Mouse (Mus musculus) heart, embryonic 15.5 days (tissue): Measurements from ENCODE around the gene Fstl5. TPM values are rescaled to one million over a fixed set of nuclear protein-coding genes. Genes with fewer than 3 reads are reported as not detected.

Experiments used
- ATAC-seq: fragments of 200-750 bp; cut with Nextera tagmentation; replicated peaks from 2 replicates; pipeline ENCODE4 v1.8.0; 2017; ENCODE audit warnings: low read depth, moderate TSS enrichment; ENCODE audit not compliant: insufficient number of reproducible peaks, insufficient read depth, low FRiP score
- H3K27ac ChIP-seq: fragments of 300-500 bp; sonication (generic); 2 replicates; pipeline ENCODE4 v1.5.1; 2015; ENCODE audit warnings: mild to moderate bottlenecking, inconsistent platforms
- H3K27me3 ChIP-seq: fragments of 300-500 bp; sonication (generic); 2 replicates; pipeline ENCODE4 v1.6.1; 2015; ENCODE audit warnings: inconsistent platforms
- H3K36me3 ChIP-seq: fragments of 300-500 bp; sonication (generic); 2 replicates; pipeline ENCODE4 v1.6.1; 2015; ENCODE audit warnings: mild to moderate bottlenecking, inconsistent platforms
- H3K4me1 ChIP-seq: fragments of 300-500 bp; sonication (generic); replicated peaks from 2 replicates; pipeline ENCODE4 v1.6.1; 2015; ENCODE audit warnings: inconsistent platforms
- H3K4me2 ChIP-seq: fragments of 300-500 bp; sonication (generic); 2 replicates; pipeline ENCODE4 v1.6.1; 2015; ENCODE audit warnings: inconsistent platforms, mild to moderate bottlenecking, moderate library complexity
- H3K4me3 ChIP-seq: fragments of 300-500 bp; sonication (generic); 2 replicates; pipeline ENCODE4 v1.5.1; 2015; ENCODE audit warnings: mild to moderate bottlenecking, inconsistent platforms
- H3K9ac ChIP-seq: fragments of 300-500 bp; sonication (generic); 2 replicates; pipeline ENCODE4 v1.6.1; 2015; ENCODE audit warnings: mild to moderate bottlenecking, inconsistent platforms
- H3K9me3 ChIP-seq: fragments of 300-500 bp; sonication (generic); replicated peaks from 2 replicates; pipeline ENCODE4 v1.6.1; 2016; ENCODE audit warnings: inconsistent platforms
- WGBS: fragments of 180-500 bp; shearing (Covaris S2); methylation state at CpG from one replicate; pipeline ENCODE4 v1.1.7; 2015; ENCODE audit warnings: mixed read lengths; 5-methylcytosine and 5-hydroxymethylcytosine counted together
- polyA plus RNA-seq: library from polyadenylated mRNA; unstranded; fragments of >200 nt; fragmentation: Nextera tagmentation; extraction: Ambion mirVana; gene quantifications from 2 replicates; pipeline ENCODE4 v1.2.1, GENCODE M21; 2015

Fstl5 gene
- polyA plus RNA-seq, 1 experiment from 2014 or later: 0.08 TPM

DNA sequence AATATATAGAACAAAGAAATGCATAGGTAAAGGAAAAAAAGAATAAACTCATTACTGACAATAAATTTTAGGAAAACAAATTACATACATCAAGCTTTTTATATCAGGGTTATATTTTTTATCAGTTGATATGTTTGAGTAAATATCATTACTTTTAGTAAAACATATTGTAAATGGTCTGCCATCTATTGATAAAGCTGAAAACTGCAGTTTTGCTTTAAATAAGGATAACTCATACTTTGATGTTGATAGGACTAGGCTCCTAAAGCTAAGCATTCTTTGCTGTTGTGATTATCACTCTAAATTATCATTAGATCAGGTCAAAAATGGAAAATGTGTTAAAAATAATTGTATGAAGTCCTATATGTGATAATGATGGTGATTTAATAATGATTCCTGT, 493.3 kb downstream of the Fstl5 start:
- no peak overlapping the region for H3K27ac ChIP-seq
- H3K4me2 ChIP-seq: no peak overlapping the region
- no peaks in the 10 kb centered on the region for H3K9me3 ChIP-seq
- no peaks in the 10 kb centered on the region for H3K4me1 ChIP-seq
- ATAC-seq: no peak
- no peak overlapping the region for H3K9ac ChIP-seq
- H3K4me3 ChIP-seq: no peak overlapping the region
- no peaks in the 10 kb centered on the region for H3K27me3 ChIP-seq
- no peaks in the 10 kb centered on the region for H3K36me3 ChIP-seq

DNA sequence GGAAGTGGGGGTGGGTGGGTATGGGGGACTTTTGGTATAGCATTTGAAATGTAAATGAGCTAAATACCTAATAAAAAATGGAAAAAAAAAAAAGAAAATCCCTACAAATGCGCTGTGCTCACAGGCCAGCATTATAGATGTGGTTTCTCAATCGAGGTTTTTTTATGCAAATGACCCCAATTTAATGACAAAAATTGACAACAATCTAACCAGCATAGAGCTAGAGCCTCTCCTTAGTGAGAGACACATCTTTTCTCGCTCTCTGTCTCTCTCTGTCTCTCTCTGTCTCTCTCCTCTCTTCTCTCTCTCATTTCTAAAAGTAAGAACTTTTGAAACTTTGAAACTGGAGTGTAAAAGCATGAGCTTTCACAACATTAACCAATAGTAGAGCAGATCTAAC, 498.4 kb downstream of the Fstl5 start:
- Histone ChIP-seq H3K36me3 (no peaks in the 10 kb centered on the region), H3K27ac (no peak overlapping the region), H3K9me3 (no peaks in the 10 kb centered on the region), H3K4me3 (no peak overlapping the region), H3K4me1 (no peaks in the 10 kb centered on the region), H3K27me3 (no peaks in the 10 kb centered on the region), H3K4me2 (no peak overlapping the region), H3K9ac (no peak overlapping the region)
- no peak for ATAC-seq
- WGBS: 63% methylated on average over 3 of the region's 3 CpGs

DNA sequence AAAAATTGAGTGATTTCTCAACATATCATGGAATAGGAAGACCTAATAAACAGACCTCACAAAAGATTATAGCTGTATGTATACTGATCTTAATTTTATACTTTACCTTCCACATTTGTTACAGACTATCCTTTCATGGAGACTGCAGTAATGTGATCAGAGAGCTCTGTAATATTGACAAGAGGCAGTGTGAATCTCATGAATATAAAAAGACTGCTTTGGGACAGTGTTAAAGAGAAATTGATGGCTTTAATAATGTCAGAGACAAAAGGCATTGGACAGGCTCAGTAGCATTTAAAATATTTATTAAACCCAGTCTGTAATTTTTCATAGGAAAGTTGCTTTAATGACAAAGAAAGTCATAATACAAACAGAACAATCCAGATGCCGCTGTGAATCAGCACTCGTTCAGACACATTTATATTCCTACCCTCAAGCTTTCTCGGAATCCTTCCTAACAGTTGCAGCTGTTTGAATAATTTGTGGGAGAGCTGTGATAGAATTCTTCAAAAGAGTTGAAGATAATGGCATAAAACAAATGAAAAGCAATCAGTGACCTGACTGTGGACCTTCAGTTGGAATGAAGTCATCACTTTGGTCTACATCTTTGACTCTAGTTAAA, 499.0 kb downstream of the Fstl5 start:
- H3K4me2 ChIP-seq: no peak overlapping the region
- H3K27me3 ChIP-seq: no peaks in the 10 kb centered on the region
- ATAC-seq: no peak
- no peak overlapping the region for H3K27ac ChIP-seq
- WGBS: 74% methylated on average over 3 of the region's 3 CpGs
- H3K4me1 ChIP-seq: no peaks in the 10 kb centered on the region
- no peaks in the 10 kb centered on the region for H3K36me3 ChIP-seq
- H3K9me3 ChIP-seq: no peaks in the 10 kb centered on the region
- no peak overlapping the region for H3K4me3 ChIP-seq
- no peak overlapping the region for H3K9ac ChIP-seq

DNA sequence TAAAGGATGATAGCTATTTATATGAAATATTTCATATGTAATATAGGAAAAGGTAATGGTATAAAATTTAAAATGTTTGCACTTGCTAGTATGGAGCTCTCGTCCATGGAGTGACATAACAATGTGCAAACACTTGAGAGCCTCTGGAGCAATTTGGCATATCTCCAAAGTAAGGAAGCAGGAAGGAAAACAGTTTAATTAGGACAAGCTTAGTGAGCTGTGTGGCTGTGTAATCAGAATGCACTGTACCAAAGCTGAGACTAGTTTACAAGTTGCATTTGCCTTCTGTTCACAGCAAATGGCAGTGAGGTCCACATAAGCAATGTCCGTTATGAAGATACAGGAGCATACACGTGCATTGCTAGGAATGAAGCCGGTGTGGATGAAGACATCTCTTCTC, 519.1 kb downstream of the Fstl5 start:
- 58% methylated on average over 4 of the region's 4 CpGs for WGBS
- no peak overlapping the region for H3K4me3 ChIP-seq
- no peaks in the 10 kb centered on the region for H3K9me3 ChIP-seq
- no peaks in the 10 kb centered on the region for H3K27me3 ChIP-seq
- no peaks in the 10 kb centered on the region for H3K36me3 ChIP-seq
- ATAC-seq: no peak
- H3K4me1 ChIP-seq: no peaks in the 10 kb centered on the region
- H3K27ac ChIP-seq: no peak overlapping the region
- no peak overlapping the region for H3K9ac ChIP-seq
- no peak overlapping the region for H3K4me2 ChIP-seq

DNA sequence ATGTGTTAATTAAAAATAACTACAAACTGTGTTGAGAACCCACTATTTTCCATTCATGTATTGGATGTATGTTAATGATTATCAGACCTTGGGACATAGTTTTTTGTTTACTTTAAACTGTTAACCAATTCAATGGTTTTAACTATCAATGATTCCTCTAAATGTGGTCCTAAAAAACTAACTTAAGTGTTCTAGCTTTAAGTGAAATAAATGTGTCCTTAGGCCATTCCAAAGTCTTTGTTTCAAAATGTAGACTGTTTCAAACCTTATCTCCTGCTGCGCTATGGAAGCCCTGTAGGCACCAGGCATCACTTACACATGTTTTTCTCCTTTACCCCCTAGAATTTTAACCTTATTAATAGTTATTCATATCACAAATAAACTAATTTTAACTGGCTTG, 546.0 kb downstream of the Fstl5 start:
- Histone ChIP-seq H3K4me1 (no peaks in the 10 kb centered on the region), H3K36me3 (no peaks in the 10 kb centered on the region), H3K4me3 (no peak overlapping the region), H3K27ac (no peak overlapping the region), H3K27me3 (no peaks in the 10 kb centered on the region), H3K4me2 (no peak overlapping the region), H3K9ac (no peak overlapping the region), H3K9me3 (no peaks in the 10 kb centered on the region)
- WGBS: 82% methylated on average over 1 of the region's 1 CpGs
- ATAC-seq: no peak

DNA sequence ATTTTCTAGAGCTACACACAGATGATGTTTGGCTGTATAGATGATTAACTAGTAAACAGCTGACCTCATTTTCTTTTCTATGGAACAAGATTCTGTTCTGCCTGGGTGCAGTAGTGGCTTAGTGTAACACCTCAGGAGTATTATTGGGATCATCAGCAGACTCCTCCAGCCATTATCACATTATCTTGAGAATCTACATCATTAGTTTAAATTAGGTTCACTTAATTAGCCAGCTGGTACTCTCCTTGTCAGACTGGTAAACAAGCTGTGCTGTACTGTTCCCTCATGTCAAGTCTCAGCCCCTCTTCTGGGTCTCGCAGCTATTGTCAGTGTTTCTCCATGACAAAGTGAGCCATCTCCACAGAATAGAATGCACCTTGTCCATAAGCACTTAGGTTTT, 580.2 kb downstream of the Fstl5 start:
- no peak overlapping the region for H3K4me3 ChIP-seq
- no peaks in the 10 kb centered on the region for H3K9me3 ChIP-seq
- H3K36me3 ChIP-seq: no peaks in the 10 kb centered on the region
- ATAC-seq: no peak
- H3K4me2 ChIP-seq: no peak overlapping the region
- H3K27ac ChIP-seq: no peak overlapping the region
- no peaks in the 10 kb centered on the region for H3K27me3 ChIP-seq
- 86% methylated on average over 1 of the region's 1 CpGs for WGBS
- no peak overlapping the region for H3K9ac ChIP-seq
- no peaks in the 10 kb centered on the region for H3K4me1 ChIP-seq

DNA sequence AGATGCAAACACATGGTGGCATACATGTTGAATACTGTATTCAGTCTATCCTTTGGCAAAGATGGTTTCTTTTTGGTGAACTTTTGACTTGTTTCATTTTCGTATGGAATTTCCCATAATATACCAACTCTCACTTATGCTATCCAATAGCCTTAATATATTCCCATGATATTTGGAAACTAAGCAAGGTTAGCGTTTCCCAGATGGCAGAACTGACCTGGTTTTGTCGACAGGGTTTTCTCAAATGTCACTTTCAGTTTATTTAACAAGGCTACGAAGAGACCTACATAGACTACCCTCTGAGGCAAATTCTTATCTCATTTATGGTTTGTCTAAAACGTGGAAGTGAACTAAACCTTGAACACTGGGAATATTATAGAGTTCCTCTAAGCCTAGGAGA, 596.8 kb downstream of the Fstl5 start:
- 56% methylated on average over 5 of the region's 5 CpGs for WGBS
- Histone ChIP-seq H3K27ac (no peak overlapping the region), H3K9ac (no peak overlapping the region), H3K9me3 (no peaks in the 10 kb centered on the region), H3K4me2 (no peak overlapping the region), H3K27me3 (no peaks in the 10 kb centered on the region), H3K4me1 (no peaks in the 10 kb centered on the region), H3K36me3 (no peaks in the 10 kb centered on the region), H3K4me3 (no peak overlapping the region)
- ATAC-seq: no peak

DNA sequence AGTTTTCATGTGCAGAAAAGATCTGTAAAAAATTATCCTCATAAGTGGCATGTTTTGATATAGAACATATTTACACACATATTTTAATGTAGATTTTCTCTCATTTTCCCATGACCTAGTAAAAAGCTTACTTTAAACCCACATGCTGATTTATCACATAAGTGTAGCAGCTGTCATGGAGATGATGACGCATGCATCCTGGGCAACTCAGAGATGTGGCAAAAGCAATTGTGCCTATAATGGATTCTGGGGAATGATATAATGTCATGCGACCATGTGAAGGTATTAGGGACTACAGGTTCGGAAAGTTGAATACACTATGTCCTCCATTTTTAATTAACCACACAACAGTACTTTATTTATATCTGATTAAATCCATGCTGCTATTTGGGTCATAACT, 601.9 kb downstream of the Fstl5 start:
- Histone ChIP-seq H3K9ac (no peak overlapping the region), H3K4me3 (no peak overlapping the region), H3K27ac (no peak overlapping the region), H3K4me2 (no peak overlapping the region), H3K9me3 (no peaks in the 10 kb centered on the region), H3K36me3 (no peaks in the 10 kb centered on the region), H3K4me1 (no peaks in the 10 kb centered on the region), H3K27me3 (no peaks in the 10 kb centered on the region)
- WGBS: 81% methylated on average over 3 of the region's 3 CpGs
- no peak for ATAC-seq

DNA sequence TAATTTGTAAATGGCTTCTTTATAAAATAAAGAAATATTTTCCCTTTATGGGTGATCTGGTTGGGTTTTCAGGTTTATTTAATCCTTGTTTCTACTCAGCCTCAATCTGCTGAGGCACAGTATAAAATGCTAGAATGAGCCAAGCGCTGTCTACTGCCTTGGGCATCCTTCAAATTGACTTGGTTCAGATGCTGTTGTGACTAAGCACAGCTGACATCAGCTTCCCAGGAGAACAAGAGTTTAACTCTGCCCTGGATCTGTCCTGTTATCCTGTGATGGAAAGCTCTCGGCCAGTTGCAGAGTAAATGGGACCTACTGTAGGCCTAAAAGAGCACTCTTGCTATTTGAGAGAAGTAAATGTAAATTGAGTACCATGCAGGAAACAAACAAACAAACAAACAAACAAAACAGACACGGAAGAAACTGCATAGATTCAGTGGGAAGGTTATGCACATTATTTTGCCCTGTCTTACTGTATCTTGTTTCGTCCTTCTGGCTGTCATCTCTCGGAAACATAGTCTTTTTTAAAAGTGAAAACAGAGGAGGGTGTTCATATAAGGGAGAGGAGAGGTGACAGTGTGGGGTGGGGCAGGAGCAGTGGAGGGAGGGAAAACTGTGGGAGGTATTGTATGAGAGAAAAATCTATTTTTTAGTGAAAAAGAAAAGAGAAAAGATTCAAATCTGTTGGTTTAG, 605.9 kb downstream of the Fstl5 start:
- Histone ChIP-seq H3K27ac (no peak overlapping the region), H3K36me3 (no peaks in the 10 kb centered on the region), H3K4me3 (no peak overlapping the region), H3K4me2 (no peak overlapping the region), H3K4me1 (no peaks in the 10 kb centered on the region), H3K9me3 (no peaks in the 10 kb centered on the region), H3K9ac (no peak overlapping the region), H3K27me3 (no peaks in the 10 kb centered on the region)
- 70% methylated on average over 5 of the region's 5 CpGs for WGBS
- no peak for ATAC-seq

DNA sequence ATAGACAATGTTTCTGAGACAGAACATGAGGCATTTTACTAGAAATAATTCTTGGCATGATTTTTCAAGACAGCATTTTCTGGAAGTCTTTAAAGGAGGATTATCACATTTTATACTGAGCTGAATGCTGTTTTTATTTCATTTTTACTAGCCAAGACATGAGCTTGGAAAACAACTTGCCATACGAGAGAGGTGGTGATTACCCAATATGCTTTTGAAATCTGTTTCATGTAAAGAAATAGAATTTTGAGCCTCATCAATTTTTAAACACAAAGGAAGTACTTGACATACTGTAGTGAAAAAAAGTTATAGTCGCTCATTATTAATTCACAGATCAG, 606.4 kb downstream of the Fstl5 start:
- ATAC-seq: no peak
- H3K4me1 ChIP-seq: no peaks in the 10 kb centered on the region
- H3K36me3 ChIP-seq: no peaks in the 10 kb centered on the region
- no peaks in the 10 kb centered on the region for H3K27me3 ChIP-seq
- no peak overlapping the region for H3K9ac ChIP-seq
- no peak overlapping the region for H3K4me2 ChIP-seq
- 67% methylated on average over 2 of the region's 2 CpGs for WGBS
- no peak overlapping the region for H3K27ac ChIP-seq
- H3K9me3 ChIP-seq: no peaks in the 10 kb centered on the region
- no peak overlapping the region for H3K4me3 ChIP-seq

DNA sequence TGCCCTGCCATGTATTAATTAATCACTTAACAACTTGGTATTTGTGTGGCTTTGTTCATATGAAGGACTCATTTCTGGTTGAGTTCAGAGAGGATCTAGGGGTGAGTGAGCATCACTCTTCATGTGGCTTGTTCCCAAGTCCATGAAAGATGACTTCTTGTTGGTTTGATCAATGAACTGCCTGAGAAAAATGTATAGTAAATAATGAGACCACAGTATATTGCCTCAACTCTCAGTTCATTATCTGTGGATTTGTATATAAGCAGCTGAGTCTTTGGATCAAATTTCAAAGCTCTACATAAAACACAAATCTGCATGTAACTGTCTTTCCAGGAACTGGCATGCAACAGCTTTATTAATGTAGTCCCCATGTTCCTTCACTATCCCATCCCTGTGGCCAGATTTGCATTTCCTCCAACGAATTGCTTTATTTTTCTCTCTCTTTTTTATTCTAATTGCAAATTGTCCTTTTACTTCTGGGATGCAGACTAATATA, 623.1 kb downstream of the Fstl5 start:
- H3K36me3 ChIP-seq: no peaks in the 10 kb centered on the region
- H3K27ac ChIP-seq: no peak overlapping the region
- no peak for ATAC-seq
- 50% methylated on average over 1 of the region's 1 CpGs for WGBS
- H3K4me2 ChIP-seq: no peak overlapping the region
- H3K9ac ChIP-seq: no peak overlapping the region
- no peaks in the 10 kb centered on the region for H3K4me1 ChIP-seq
- no peak overlapping the region for H3K4me3 ChIP-seq
- H3K9me3 ChIP-seq: no peaks in the 10 kb centered on the region
- no peaks in the 10 kb centered on the region for H3K27me3 ChIP-seq

DNA sequence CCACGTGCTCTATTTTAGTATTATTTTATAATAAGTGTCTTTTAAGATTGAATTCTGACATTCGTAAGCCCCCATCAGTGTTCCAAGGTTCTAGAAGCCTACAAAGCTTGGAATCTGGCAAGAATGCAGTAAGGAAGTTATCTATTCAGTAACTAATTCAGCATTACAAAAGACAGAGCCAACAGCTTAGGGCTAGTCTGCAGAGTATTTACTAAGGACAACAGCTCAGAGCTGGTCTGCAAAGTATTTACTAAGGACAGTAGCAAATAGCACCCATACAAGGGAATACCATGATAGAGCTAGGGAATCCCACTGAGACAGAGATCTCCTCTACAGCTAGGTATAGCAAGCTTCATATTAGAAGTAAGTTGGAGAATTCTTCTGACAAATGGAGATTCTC, 665.2 kb downstream of the Fstl5 start:
- H3K27me3 ChIP-seq: no peaks in the 10 kb centered on the region
- no peak for ATAC-seq

More for the DNA sequence above, 665.2 kb downstream of the Fstl5 start:
- H3K4me1 ChIP-seq: no peaks in the 10 kb centered on the region
- H3K9ac ChIP-seq: no peak overlapping the region
- no peaks in the 10 kb centered on the region for H3K9me3 ChIP-seq
- H3K4me3 ChIP-seq: no peak overlapping the region
- no peaks in the 10 kb centered on the region for H3K36me3 ChIP-seq
- no peak overlapping the region for H3K27ac ChIP-seq
- H3K4me2 ChIP-seq: no peak overlapping the region
- WGBS: 80% methylated on average over 2 of the region's 2 CpGs
